Mouse (Mus musculus) adipose tissue, adult 10 weeks (tissue): ENCODE results near the gene Cyp2c29. TPM values are rescaled to one million over a fixed set of nuclear protein-coding genes. Genes with fewer than 3 reads are reported as not detected.

Experiments
- polyA plus RNA-seq: library from polyadenylated mRNA; stranded (reverse); fragments of 350-450 nt; fragmentation: Illumina TruSeq; extraction: RNeasy Lipid Tissue Mini Kit (QIAGEN cat#74804); gene quantifications from one replicate; pipeline ENCODE4 v1.2.3, GENCODE M21; 2014; ENCODE audit warnings: low read depth, low replicate concordance

Gene Cyp2c29
- not detected for polyA plus RNA-seq

DNA sequence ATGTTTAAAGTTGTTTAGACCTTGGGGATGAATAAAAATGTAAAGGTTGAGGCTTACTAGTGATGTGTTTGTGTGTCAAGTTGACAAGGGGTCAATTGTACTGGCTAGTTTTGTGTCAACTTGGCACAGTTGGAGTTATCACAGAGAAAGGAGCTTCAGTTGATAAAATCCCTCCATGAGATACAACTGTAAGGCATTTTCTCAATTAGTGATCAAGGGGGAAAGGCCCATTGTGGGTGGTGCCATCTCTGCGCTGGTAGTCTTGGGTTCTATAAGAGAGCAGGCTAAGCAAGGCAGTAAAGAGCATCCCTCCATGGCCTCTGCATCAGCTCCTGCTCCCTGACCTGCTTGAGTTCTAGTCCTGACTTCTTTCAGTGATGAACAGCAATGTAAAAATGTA is at the start of gene Cyp2c29:
TSS of gene Cyp2c29 (plus strand) at position 301 of the 400 bp plus-strand sequence.

Other genes starting within 250 kb of the Cyp2c29 start
- not detected for gene Cyp2c65, start 208.4 kb upstream of the Cyp2c29 start, polyA plus RNA-seq
- not detected for gene Cyp2c66, start 155.5 kb upstream of the Cyp2c29 start, polyA plus RNA-seq
- gene Cyp2c38, start 193.7 kb downstream of the Cyp2c29 start, polyA plus RNA-seq = not detected
- gene Cyp2c39, start 241.5 kb downstream of the Cyp2c29 start, polyA plus RNA-seq = not detected